Mouse (Mus musculus) testis, adult 2 months (tissue): Measurements from ENCODE around the gene Ptpn1.

ENCODE experiments used
- CTCF ChIP-seq: fragments of 200-500 bp; IDR thresholded peaks from 2 replicates; pipeline ENCODE4 v1.5.1; 2012; ENCODE audit warnings: low read depth, mild to moderate bottlenecking, inconsistent platforms, low read length, moderate library complexity; ENCODE audit not compliant: control insufficient read depth, insufficient read depth, insufficient replicate concordance
- POLR2A ChIP-seq: fragments of 200-500 bp; IDR thresholded peaks from 2 replicates; pipeline ENCODE4 v1.6.1; 2012; ENCODE audit warnings: low read depth, mild to moderate bottlenecking, inconsistent platforms, low read length, moderate library complexity; ENCODE audit not compliant: control insufficient read depth

DNA sequence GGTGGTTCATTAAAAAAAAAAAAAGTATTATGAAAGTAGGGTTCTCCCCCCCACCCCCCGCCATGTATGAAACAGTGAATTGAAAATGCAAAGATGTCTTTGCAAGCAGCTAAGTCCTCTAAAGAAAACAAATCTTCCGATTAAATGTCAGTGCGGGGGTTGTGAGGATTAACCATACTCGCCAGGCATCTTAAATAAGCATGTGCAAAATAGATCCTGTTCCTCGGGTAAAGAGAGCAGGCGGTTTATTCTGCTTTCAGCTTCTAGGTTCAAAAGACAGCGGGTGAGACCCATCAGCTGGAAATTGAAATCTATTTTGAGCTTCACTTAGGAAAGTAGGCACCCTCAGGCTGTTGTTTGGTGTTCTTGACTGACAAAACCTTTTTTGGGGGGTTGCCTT is 1.5 kb downstream of the Ptpn1 start:
- no peak for TF ChIP-seq CTCF
- TF ChIP-seq POLR2A: no peak
